ENCODE assay signal across 23 mouse cellular contexts in genomic region chr11:7156427-7156826, GRCm38 (mm10). TPM values are rescaled to one million over a fixed set of nuclear protein-coding genes. Genes with fewer than 3 reads are reported as not detected.
"Had no signal": no experiment of that assay in that cellular context is flagged by ENCODE, and none has a peak within 500 bp of the region (broad histone marks: within the 10 kb centered on the region; RNA-seq: fewer than 3 reads in every experiment).

No protein-coding gene starts in this region.

- H3K27me3 ChIP-seq: midbrain, embryonic 12.5 days; neural tube, embryonic 12.5 days had no signal

- H3K4me1 ChIP-seq: neural tube, embryonic 12.5 days had no signal

- ATAC-seq: midbrain, embryonic 16.5 days had no signal

- H3K9me3 ChIP-seq: midbrain, embryonic 10.5 days; midbrain, embryonic 12.5 days; neural tube, embryonic 12.5 days had no signal

- H3K9ac ChIP-seq: liver, embryonic 14.5 days; lung, embryonic 14.5 days; midbrain, embryonic 12.5 days; neural tube, embryonic 12.5 days had no signal

- H3K27ac ChIP-seq: liver, embryonic 14.5 days; midbrain, embryonic 10.5 days; midbrain, embryonic 12.5 days; neural tube, embryonic 12.5 days had no signal

- DNase-seq: lung, adult 18-20 months; lung, embryonic 14.5 days; lung, postnatal 10 days; lung, postnatal 4 days; midbrain, embryonic 14.5 days; right cerebral cortex, postnatal 14 days; spleen, adult 18-20 months; thymus, adult 18-20 months; thymus, postnatal 14 days; thymus, postnatal 36 days had no signal

- H3K4me3 ChIP-seq: midbrain, embryonic 10.5 days; midbrain, embryonic 12.5 days; myocyte; neural tube, embryonic 12.5 days had no signal

- H3K4me2 ChIP-seq: lung, embryonic 14.5 days; midbrain, embryonic 12.5 days; neural tube, embryonic 12.5 days had no signal

- H3K36me3 ChIP-seq: midbrain, embryonic 12.5 days; neural tube, embryonic 12.5 days had no signal

RNA-seq across cellular contexts. Expression of gene Gm11985, which starts 31.9 kb away (rescaled TPM):
- total RNA-seq: megakaryocyte, adult 5-6 weeks; megakaryocyte-erythroid progenitor cell, adult 5-6 weeks; neutrophil, adult 5-6 weeks had no signal
- polyA plus RNA-seq: liver, embryonic 14.5 days; lung, embryonic 14.5 days; midbrain, embryonic 10.5 days; midbrain, embryonic 12.5 days; midbrain, embryonic 14.5 days; midbrain, embryonic 16.5 days; myocyte; neural tube, embryonic 12.5 days; small intestine, adult 2 months; stomach, embryonic 16.5 days; thymus, postnatal 0 days had no signal

RNA-seq across cellular contexts. Expression of gene Igfbp1, which starts 41.2 kb away (rescaled TPM):
- total RNA-seq: megakaryocyte, adult 5-6 weeks; megakaryocyte-erythroid progenitor cell, adult 5-6 weeks; neutrophil, adult 5-6 weeks had no signal
- polyA plus RNA-seq: myocyte; neural tube, embryonic 14.5 days had no signal

RNA-seq across cellular contexts. Expression of gene Igfbp3, which starts 57.3 kb away (rescaled TPM):
- total RNA-seq: megakaryocyte-erythroid progenitor cell, adult 5-6 weeks; neutrophil, adult 5-6 weeks had no signal
